ENCODE assay signal across 14 mouse cellular contexts in genomic region chr11:30761381-30761780, GRCm38 (mm10).
"Had no signal": no experiment of that assay in that cellular context is flagged by ENCODE, and none has a peak within 500 bp of the region (broad histone marks: within the 10 kb centered on the region; RNA-seq: fewer than 3 reads in every experiment).

No protein-coding gene starts in this region.

- H3K9ac ChIP-seq: lung, embryonic 14.5 days; midbrain, embryonic 12.5 days; midbrain, embryonic 15.5 days; neural tube, embryonic 12.5 days; stomach, embryonic 15.5 days had no signal

- DNase-seq: lung, adult 18-20 months; lung, embryonic 14.5 days; lung, postnatal 10 days; lung, postnatal 4 days; right cerebral cortex, postnatal 14 days; thymus, adult 2 months; thymus, postnatal 25 days; thymus, postnatal 4 days had no signal

- H3K4me2 ChIP-seq: lung, embryonic 14.5 days; midbrain, embryonic 12.5 days; midbrain, embryonic 15.5 days; neural tube, embryonic 12.5 days; stomach, embryonic 15.5 days had no signal

- ATAC-seq: midbrain, embryonic 15.5 days had no signal

- H3K4me3 ChIP-seq: megakaryocyte, embryonic 14.5 days; midbrain, embryonic 12.5 days; midbrain, embryonic 15.5 days; neural tube, embryonic 12.5 days; stomach, embryonic 15.5 days had no signal

- H3K4me1 ChIP-seq: megakaryocyte, embryonic 14.5 days; midbrain, embryonic 12.5 days; midbrain, embryonic 15.5 days; neural tube, embryonic 12.5 days; stomach, embryonic 15.5 days had no signal

- H3K9me3 ChIP-seq: midbrain, embryonic 12.5 days; midbrain, embryonic 15.5 days; neural tube, embryonic 12.5 days; stomach, embryonic 15.5 days had no signal

- H3K36me3 ChIP-seq: midbrain, embryonic 12.5 days; midbrain, embryonic 15.5 days; neural tube, embryonic 12.5 days; stomach, embryonic 15.5 days had no signal

- H3K27ac ChIP-seq: midbrain, embryonic 12.5 days; midbrain, embryonic 15.5 days; neural tube, embryonic 12.5 days; stomach, embryonic 15.5 days; stomach, postnatal 0 days had no signal

- H3K27me3 ChIP-seq: midbrain, embryonic 12.5 days; midbrain, embryonic 15.5 days; neural tube, embryonic 12.5 days; stomach, embryonic 15.5 days had no signal
